Mouse (Mus musculus): ENCODE data around the gene Eif2b4. TPM values are rescaled to one million over a fixed set of nuclear protein-coding genes. Genes with fewer than 3 reads are reported as not detected.

Eif2b4 gene
- polyA plus RNA-seq, 1 experiment from 2014 or later: 26.2 TPM

DNA sequence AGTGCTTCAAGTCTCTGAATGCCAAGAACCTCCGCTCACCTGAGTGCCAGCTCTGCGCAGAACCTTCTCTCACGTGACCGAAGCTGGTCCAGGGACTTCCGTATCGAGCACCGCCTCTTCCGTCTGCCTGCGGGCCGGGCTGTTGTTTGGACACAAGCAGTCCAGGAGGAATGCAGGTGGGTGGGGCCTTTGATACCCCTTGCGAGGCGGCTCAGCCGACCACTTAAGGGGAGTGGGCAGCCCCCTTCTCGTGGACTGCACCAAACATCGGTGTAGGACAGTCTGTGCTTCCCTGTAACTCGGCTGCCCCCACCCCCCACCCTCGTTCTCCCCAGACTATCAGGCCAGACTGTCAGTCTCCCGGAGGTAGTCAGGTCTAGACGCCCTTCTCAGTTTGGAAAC lies 39.1 kb downstream of the Eif2b4 start, which contains the start of gene Mpv17:
Mpv17 (minus strand) TSS at position 100 of the 402 bp plus-strand sequence.
- 1% methylated on average over 19 of the region's 19 CpGs for WGBS (ENCODE audit: missing documents)
- Histone ChIP-seq H3K27ac (peak within 1 kb of the TSS; percentile 55), H3K79me2 (ENCODE audit: inconsistent target) (peaks cover 21% of the 10 kb centered on the region), H3K36me3 (ENCODE audit: inconsistent target) (peaks cover 29% of the 10 kb centered on the region), H3K4me3 (ENCODE audit: inconsistent target) (peak within 1 kb of the TSS; percentile 88)

DNA sequence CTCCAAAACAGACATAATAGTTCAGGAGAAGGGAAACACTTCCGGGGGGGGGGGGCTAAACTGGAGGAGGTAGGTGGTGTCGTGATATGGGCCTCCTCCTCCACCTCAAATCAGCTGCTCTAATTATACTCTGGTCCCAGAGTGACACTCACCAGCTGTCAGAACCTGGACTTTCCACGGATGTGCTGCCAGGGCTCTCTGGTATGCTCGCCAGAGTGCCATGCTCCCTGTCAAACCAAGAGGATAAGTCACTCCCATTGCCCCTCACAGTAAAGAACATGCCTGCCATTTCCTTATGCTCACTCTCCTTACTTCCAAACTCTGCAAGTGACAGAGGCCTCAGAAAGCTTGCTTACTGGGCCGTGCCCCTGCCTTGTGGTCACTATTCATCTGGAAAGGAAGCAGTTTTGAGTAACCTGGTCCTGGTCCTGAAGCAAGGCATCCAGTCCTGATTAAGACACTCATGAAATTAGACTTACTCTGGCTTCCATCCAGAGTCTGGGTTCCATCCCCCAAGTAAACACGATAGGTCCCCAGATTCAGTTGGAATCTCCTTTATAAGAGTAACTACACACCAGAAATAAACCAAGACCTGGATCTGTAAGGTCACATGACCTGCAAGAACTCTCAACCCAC lies 39.6 kb downstream of the Eif2b4 start:
- 44% methylated on average over 6 of the region's 6 CpGs for WGBS (ENCODE audit: missing documents)
- peaks cover 21% of the 10 kb centered on the region for H3K79me2 ChIP-seq (ENCODE audit: inconsistent target)
- H3K36me3 ChIP-seq (ENCODE audit: inconsistent target): peaks cover 24% of the 10 kb centered on the region
- peak overlapping the region; percentile 55 for H3K27ac ChIP-seq
- peak overlapping the region; percentile 88 for H3K4me3 ChIP-seq (ENCODE audit: inconsistent target)

DNA sequence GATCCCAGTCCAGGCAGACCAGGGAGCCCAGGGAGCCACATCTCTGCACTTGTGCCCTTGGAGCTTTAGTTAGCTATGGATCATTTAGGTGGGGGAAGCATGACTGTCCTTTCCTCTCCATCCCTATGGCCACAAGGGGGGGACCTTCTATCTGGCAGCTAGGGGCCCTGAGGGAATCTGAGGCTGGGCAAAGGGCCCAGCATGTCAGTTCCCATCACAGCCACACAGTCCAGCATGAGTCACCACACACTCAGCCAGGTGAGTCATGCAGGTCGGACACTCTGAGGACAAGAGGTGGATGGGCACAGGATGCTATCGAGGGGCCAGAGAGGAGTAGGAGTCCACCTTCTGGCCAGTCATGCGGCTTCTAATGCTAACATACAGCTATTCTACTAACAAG lies 41.5 kb downstream of the Eif2b4 start:
- 91% methylated on average over 3 of the region's 3 CpGs for WGBS (ENCODE audit: missing documents)
- peaks cover 21% of the 10 kb centered on the region for H3K79me2 ChIP-seq (ENCODE audit: inconsistent target)
- peaks cover 7% of the 10 kb centered on the region for H3K36me3 ChIP-seq (ENCODE audit: inconsistent target)
- no peak overlapping the region for H3K4me3 ChIP-seq (ENCODE audit: inconsistent target)
- no peak overlapping the region for H3K27ac ChIP-seq

DNA sequence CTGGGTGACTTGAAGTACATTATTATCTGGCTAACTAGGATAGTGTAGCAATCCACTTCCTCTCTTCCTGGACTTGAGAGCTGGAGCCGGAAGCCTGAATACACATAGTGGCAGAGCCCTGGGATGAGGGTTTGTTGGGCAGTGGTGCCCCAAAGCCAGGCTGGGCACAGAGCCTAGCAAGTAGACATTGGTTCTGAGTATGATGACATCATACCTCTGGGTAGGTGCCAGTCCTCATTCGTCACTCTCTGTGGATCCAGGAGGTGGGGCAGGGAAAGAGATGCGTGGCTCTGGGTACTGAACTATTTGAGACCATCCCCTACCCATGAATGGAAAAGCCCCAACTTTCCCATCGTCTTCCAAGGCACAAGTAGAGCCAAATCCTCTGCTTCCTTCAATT lies 43.4 kb downstream of the Eif2b4 start:
- Histone ChIP-seq H3K27ac (no peak overlapping the region), H3K79me2 (ENCODE audit: inconsistent target) (peaks cover 21% of the 10 kb centered on the region), H3K36me3 (ENCODE audit: inconsistent target) (peaks cover 22% of the 10 kb centered on the region), H3K4me3 (ENCODE audit: inconsistent target) (no peak overlapping the region)
- 98% methylated on average over 4 of the region's 4 CpGs for WGBS (ENCODE audit: missing documents)

DNA sequence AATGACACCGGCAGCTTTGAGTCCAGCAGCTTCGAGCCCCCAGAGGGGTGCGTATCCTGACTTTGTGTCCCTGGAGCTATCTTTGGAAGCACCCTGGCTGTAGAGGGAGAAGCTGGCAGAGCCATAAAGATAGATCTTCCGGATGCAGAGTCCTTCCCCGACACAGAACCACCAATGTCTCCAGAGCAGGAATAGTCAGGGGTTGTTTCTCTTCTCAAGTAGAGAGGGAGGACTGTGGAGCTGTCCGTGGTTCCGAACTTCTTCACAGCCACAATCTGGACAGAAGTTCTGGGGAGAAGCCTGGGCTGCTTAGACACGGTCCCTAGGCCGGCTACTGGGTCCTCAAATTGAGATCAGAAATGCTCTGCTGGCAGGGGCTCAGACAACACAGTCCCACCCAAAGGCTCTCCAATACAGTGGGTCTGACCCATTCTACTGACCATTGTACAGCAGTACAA lies 54.2 kb downstream of the Eif2b4 start:
- H3K27ac ChIP-seq: no peak overlapping the region
- H3K36me3 ChIP-seq (ENCODE audit: inconsistent target): peaks cover 17% of the 10 kb centered on the region
- no peak overlapping the region for H3K4me3 ChIP-seq (ENCODE audit: inconsistent target)
- H3K79me2 ChIP-seq (ENCODE audit: inconsistent target): no peaks in the 10 kb centered on the region
- WGBS (ENCODE audit: missing documents): 20% methylated on average over 9 of the region's 9 CpGs

DNA sequence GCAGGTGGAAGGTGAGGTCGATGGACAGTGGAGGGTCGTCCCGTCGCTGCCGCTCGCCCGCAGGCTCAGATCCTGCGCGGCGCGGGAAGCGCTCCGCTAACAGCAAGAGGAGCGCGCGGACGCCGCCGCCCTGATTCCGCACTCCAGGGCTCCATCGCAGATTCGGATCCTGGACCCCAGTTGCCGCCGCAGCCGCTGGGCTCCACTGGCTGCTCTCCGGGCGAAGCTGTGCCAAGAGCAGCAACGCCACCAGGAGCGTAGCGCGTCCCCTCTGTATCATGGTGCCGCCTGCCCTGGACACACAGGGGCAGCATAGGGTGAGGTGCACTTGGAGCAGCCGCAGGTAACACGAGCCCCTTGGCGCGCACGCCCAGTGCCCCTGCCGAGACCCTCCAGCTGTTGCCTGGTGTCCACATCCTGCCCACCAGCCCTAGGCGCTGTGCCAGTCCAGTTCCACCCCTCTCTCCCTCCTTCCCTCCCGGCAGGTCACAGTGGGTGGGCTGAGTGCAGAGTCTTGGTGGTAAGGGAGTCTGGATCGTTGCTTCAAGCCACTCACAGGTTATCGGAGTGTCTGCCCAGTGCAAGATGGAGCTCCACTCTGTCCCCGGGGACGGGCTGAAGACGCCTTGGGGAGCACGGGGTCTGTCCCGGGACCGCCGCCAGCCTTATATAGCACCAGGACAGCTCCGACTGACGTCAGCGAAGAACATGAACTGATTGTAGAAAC lies 54.8 kb downstream of the Eif2b4 start, which contains the start of gene Ucn:
Ucn (minus strand) TSS at position 589 of the 727 bp plus-strand sequence.
- Histone ChIP-seq H3K4me3 (ENCODE audit: inconsistent target) (no peak within 1 kb of the TSS), H3K27ac (no peak within 1 kb of the TSS), H3K79me2 (ENCODE audit: inconsistent target) (no peaks in the 10 kb centered on the region), H3K36me3 (ENCODE audit: inconsistent target) (peaks cover 13% of the 10 kb centered on the region)
- WGBS (ENCODE audit: missing documents): 5% methylated on average over 51 of the region's 52 CpGs

DNA sequence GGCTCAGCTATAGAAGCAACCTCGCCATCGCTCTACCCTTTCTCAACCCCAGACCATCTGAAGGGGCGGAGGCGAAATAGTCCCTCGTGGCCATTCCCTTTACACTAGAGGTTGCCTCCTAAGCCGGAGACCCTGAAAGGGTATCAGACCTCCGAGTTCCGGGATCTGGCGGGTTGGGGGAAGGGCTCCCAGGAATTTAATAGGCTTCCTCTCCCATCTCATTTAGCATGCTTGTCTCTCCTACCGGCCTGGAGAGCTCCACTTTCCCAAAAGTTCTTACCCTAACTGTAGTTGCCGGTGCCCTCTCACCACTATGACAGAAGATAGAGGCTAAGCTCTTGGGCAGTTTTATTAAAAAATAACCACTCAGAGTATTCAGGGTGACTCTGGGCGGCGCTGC lies 55.6 kb downstream of the Eif2b4 start:
- WGBS (ENCODE audit: missing documents): 10% methylated on average over 13 of the region's 13 CpGs
- no peaks in the 10 kb centered on the region for H3K79me2 ChIP-seq (ENCODE audit: inconsistent target)
- no peak overlapping the region for H3K27ac ChIP-seq
- H3K36me3 ChIP-seq (ENCODE audit: inconsistent target): peaks cover 9% of the 10 kb centered on the region
- no peak overlapping the region for H3K4me3 ChIP-seq (ENCODE audit: inconsistent target)

Other genes with a start within 250 kb of the Eif2b4 start
- 0.17 TPM in 1 of 3 replicates, not detected in the others for gene Cgref1, start 247.8 kb downstream of the Eif2b4 start, polyA plus RNA-seq (2018)
- 68.1 to 87.2 TPM (median 71.0 TPM) in 3 replicates for gene Preb, start 233.1 kb downstream of the Eif2b4 start, polyA plus RNA-seq (2018)
- gene Tcf23, start 224.8 kb downstream of the Eif2b4 start, polyA plus RNA-seq (2018): not detected in 3 replicates
- gene Atraid, start 145.1 kb downstream of the Eif2b4 start, polyA plus RNA-seq (2018): 73.4 to 150 TPM (median 103 TPM) in 3 replicates
- gene Slc5a6, start 144.5 kb downstream of the Eif2b4 start, polyA plus RNA-seq (2018): 3.3 to 6.2 TPM (median 5.1 TPM) in 3 replicates
- gene Cad, start 138.7 kb downstream of the Eif2b4 start, polyA plus RNA-seq (2018): 5.8 to 16.7 TPM (median 7.3 TPM) in 3 replicates
- gene Dnajc5g, start 87.1 kb downstream of the Eif2b4 start, polyA plus RNA-seq (2018): not detected in 3 replicates
- not detected in 3 replicates for gene Slc30a3, start 85.2 kb downstream of the Eif2b4 start, polyA plus RNA-seq (2018)
- not detected in 3 replicates for gene Trim54, start 76.7 kb downstream of the Eif2b4 start, polyA plus RNA-seq (2018)
- not detected in 3 replicates for gene Ucn, start 54.6 kb downstream of the Eif2b4 start, polyA plus RNA-seq (2018)
- 35.2 to 59.9 TPM (median 52.3 TPM) in 3 replicates for gene Mpv17, start 39.2 kb downstream of the Eif2b4 start, polyA plus RNA-seq (2018)
- 0.42 to 0.53 TPM in 2 of 3 replicates, not detected in the other for gene Gm29609, start 13.5 kb downstream of the Eif2b4 start, polyA plus RNA-seq (2018)
- 25.3 to 29.9 TPM (median 29.5 TPM) in 3 replicates for gene Gtf3c2, start 13.3 kb downstream of the Eif2b4 start, polyA plus RNA-seq (2018)
- 30.9 to 73.2 TPM (median 66.8 TPM) in 3 replicates for gene Snx17, start 203 bp downstream of the Eif2b4 start, polyA plus RNA-seq (2018)
- gene Zfp513, start 8.9 kb upstream of the Eif2b4 start, polyA plus RNA-seq (2018): 20.3 to 33.4 TPM (median 25.0 TPM) in 3 replicates
- gene Ppm1g, start 27.3 kb upstream of the Eif2b4 start, polyA plus RNA-seq (2018): 49.8 to 88.3 TPM (median 76.6 TPM) in 3 replicates
- gene Nrbp1, start 47.4 kb upstream of the Eif2b4 start, polyA plus RNA-seq (2018): 68.4 to 96.8 TPM (median 84.5 TPM) in 3 replicates
- not detected in 3 replicates for gene Gm9970, start 47.8 kb upstream of the Eif2b4 start, polyA plus RNA-seq (2018)
- 0.37 to 2.5 TPM (median 0.63 TPM) in 3 replicates for gene Krtcap3, start 58.3 kb upstream of the Eif2b4 start, polyA plus RNA-seq (2018)
- gene Ift172, start 97.7 kb upstream of the Eif2b4 start, polyA plus RNA-seq (2018): 11.8 to 19.6 TPM (median 13.6 TPM) in 3 replicates
- gene Fndc4, start 102.7 kb upstream of the Eif2b4 start, polyA plus RNA-seq (2018): not detected in 3 replicates
- not detected in 3 replicates for gene Gckr, start 104.0 kb upstream of the Eif2b4 start, polyA plus RNA-seq (2018)